Mouse (Mus musculus) activated CD4-positive, CD25-positive, alpha-beta regulatory T cell, adult 9 weeks (primary cell): ENCODE data around the gene Sparc. TPM values are rescaled to one million over a fixed set of nuclear protein-coding genes. Genes with fewer than 3 reads are reported as not detected.

Experiments
- polyA plus RNA-seq: library from polyadenylated mRNA; unstranded; fragments of 100-300 nt; shearing (Covaris generic); gene quantifications from one replicate; pipeline ENCODE4 v1.2.1, GENCODE M21; 2017

The Sparc gene
- polyA plus RNA-seq, result 0.57 TPM

DNA sequence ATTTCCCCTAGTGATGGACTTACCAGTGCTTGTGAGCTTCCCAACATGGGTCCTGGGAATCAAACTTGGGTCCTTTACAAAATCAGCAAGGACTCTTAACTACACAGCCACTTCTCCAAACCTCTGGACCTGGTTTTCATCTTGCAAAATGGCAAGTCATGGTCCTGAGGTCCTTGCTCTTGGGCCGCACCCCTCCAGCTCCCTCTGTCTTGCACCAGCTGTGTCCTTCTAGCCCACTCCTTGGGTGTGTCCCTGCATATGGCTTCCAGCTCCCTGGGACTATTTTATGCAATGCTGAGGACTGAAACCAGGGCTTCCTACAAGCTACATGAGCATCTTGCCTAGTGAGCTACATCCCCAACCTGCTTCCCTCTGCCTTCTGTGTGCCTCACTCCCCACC, at the start of gene Sparc:
TSS of gene Sparc (minus strand) at position 206 of the 400 bp plus-strand sequence.

DNA sequence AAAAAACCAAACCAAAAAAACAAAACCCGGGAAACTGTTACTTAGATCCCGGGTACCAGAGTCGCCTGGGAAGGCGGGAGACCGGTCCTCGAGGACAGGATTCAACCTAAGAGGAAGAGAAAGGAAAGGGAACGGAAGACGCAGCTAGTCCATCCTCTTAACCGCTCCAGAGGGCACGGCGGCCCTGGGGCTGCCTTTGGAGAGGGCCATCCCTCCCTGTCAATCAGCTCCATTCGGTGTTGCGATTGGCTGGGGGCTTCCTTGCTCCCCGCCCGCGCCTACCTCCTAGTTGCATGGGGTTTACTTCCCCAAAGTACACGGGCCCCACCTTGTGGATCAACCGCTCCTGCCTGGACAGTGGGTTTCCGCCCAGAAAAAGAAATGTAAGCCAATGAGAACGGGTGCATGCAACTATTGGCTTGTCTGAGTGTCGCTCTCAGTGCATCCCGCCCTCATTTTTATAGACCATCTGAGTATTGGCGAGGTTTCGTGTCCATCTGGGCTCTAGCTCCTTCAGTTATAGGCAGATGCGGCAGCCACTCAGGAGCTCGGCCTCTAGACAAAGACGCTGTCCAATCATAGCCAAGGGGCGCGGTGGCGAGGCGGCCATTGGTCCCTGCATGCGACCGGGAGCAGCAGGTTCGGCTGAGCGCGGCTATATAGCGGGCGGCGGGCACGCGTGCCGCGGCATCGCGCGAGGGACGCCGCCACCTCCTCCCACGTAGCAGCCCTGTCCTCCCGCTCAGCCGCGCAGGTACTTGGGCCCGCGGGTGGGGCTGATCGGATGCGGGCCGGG, 46.3 kb upstream of the Sparc start, which contains the start of gene G3bp1:
TSS of gene G3bp1 (plus strand) at position 638 of the 796 bp plus-strand sequence.

DNA sequence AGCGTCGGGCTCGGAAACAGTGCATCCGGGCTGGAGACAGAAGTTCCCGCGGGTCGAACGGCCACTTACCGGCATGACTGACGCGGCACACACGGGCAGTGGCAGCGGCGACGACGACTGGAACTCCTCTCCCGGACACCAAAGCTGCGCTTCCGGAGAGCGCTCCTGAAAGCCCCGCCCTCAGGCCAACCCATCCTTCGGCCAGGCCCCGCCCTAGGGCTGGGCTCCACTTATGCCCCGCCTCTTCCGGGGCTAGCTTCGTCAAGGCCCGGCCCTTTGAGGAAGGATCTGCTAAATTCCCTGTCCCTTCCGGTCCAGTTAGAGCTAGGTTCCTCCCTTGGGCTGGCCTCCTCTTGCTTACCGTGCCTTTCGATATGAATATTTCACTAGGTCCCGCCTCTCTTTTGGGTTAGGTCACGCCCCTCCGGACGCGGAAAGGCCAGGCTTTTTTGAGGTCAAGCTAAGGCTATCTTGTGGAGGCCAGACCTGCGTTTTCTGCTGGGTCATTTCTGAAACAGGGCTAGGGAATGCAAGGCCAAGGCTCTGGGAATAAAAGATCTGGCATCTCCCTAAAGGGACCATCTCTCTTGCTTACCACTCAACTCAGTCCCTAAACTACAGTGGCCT, 38.1 kb upstream of the Sparc start, which contains the start of gene Atox1:
TSS of gene Atox1 (minus strand) at position 221 of the 627 bp plus-strand sequence.

Other genes starting within 250 kb of the Sparc start
- not detected for gene Slc36a2, start 238.1 kb downstream of the Sparc start, polyA plus RNA-seq
- gene Slc36a1, start 218.8 kb downstream of the Sparc start, polyA plus RNA-seq, result 2.1 TPM
- gene Fat2, start 86.6 kb downstream of the Sparc start, polyA plus RNA-seq, result not detected
- 207 TPM for gene Atox1, start 38.1 kb upstream of the Sparc start, polyA plus RNA-seq
- 165 TPM for gene G3bp1, start 46.5 kb upstream of the Sparc start, polyA plus RNA-seq
- not detected for gene Glra1, start 185.0 kb upstream of the Sparc start, polyA plus RNA-seq